Mouse (Mus musculus) layer of hippocampus, adult 9-10 months (tissue): ENCODE results near the gene Cant1.

Source experiments
- DNase-seq: peaks from one replicate; pipeline ENCODE4 v3.0.0; 2022; ENCODE audit warnings: low spot score

Cant1 gene

GRCm38 (mm10) chr11:118372641-118373040, 46.2 kb downstream of the Cant1 start:
- DNase-seq = no peak

- DNase-seq = no peak
Observed at GRCm38 (mm10) chr11:118371876-118372275, 47.0 kb downstream of the Cant1 start.

GRCm38 (mm10) chr11:118369657-118370056, 49.2 kb downstream of the Cant1 start:
- no peak for DNase-seq

GRCm38 (mm10) chr11:118369251-118369650, 49.6 kb downstream of the Cant1 start:
- no peak for DNase-seq

- DNase-seq = no peak
Observed at GRCm38 (mm10) chr11:118368330-118368729, 50.6 kb downstream of the Cant1 start.

DNA sequence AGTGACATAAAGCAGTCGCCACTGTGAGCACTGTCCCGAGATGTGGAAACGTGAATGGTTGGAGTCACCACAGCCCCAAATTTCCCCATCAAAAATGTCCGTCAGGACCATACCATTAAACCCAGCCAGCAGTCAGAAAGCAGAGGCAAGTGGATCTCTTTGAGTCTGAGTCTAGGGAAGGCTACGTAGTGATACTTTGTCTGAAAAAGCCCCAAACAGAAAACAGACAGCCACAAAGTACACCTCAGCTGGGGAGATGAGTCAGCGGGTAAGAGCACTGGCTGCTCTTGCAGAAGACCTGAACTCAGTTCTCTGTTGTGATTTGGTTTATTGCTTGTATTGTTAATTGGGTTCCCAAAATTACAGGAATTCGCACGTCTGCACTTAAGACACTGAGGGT, 52.3 kb downstream of the Cant1 start:
- DNase-seq = no peak

- DNase-seq = no peak
Observed at GRCm38 (mm10) chr11:118366108-118366507, 52.8 kb downstream of the Cant1 start.

DNA sequence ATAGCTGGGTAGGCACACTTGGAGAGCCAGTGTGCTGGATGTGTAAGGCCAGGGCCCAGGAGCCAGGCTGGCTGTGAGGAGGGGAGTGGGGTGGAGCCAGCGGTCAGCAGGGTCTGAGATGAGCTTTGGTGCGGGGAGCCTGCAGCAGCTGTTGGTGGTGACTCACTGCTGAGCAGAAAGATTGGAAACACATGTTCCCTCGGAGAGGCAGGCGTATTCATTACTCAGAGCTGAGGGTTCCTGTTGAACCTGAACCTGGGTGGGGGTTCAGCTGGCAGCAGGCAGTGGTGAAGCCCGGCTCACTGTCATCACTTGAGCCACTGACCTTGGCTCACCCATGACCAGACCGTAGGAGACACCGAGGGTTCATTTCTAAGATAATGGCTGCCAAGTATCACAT, 53.7 kb downstream of the Cant1 start:
- DNase-seq = no peak

DNA sequence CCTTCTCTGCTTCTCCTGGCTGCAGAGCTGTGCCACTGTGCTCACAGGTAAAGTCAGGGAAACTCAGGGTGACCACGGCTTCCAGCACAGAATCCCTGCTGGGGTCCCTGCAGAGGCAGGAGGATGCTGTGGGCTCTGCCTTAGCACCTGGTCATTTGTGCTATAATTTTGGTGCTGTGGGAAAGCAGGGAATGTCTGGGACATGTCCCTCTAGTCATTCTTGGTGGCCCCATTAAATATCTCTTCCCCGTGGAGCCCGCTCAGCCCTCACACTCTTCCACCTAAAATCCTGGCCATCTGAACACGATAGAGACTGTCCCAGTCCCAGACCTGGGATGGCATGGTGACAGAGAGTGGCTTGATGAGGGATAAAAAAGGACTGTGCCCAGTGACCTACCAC, 54.9 kb downstream of the Cant1 start:
- no peak for DNase-seq

- no peak for DNase-seq
Observed at GRCm38 (mm10) chr11:118362971-118363518, 55.8 kb downstream of the Cant1 start.

GRCm38 (mm10) chr11:118362501-118362900, 56.4 kb downstream of the Cant1 start:
- DNase-seq = no peak

- no peak for DNase-seq
Observed at GRCm38 (mm10) chr11:118360907-118361341, 58.0 kb downstream of the Cant1 start.

DNA sequence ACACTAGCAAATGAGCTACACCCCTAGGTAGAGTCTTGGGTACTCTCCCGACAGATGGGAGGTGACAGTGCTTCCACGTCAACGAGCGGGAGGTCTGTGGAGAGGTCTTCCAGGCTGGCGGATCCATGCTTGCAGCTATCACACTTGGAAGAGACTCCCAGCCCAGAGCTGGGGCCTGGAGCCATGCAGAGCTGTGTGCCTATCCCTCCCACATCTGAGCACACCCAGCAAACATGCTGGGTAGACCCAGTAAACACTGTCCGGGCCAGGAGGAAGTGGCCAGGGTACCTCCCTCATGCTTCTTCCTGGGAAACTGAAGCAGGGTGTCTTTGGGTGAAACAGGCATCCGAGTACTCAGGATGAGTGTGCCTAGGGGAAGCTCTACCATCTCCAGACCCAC, 58.4 kb downstream of the Cant1 start:
- no peak for DNase-seq
